Mouse (Mus musculus): ENCODE measurements around the gene Gm14322.
"Not testable (repeated sequence)": the region's sequence is repeated elsewhere in the genome, so short reads cannot be mapped to it uniquely, and the experiment has no call there.

Gm14322 gene

GRCm38 (mm10) chr2:177758941-177759558 lies at the start of gene Gm14322:
Gene Gm14322 (plus strand): TSS chr2:177759288.
- peak; percentile 59 for DNase-seq

GRCm38 (mm10) chr2:177741487-177741886 lies 17.6 kb upstream of the Gm14322 start:
- not testable (repeated sequence) for DNase-seq

- not testable (repeated sequence) for DNase-seq
These were observed 28.3 kb downstream of the Gm14322 start for GRCm38 (mm10) chr2:177787351-177787750.

- DNase-seq, result not testable (repeated sequence)
These were observed 47.1 kb downstream of the Gm14322 start for GRCm38 (mm10) chr2:177806170-177806569.
